Mouse (Mus musculus) limb, embryonic 11.5 days (tissue): ENCODE measurements at regions not wholly inside any gene's neighbourhood (a gene's known extent, or its start where the extent isn't known, plus 50 kb on each side); places are given as distances from the start of the nearest gene placed in this dataset.
"Not testable (repeated sequence)": the region's sequence is repeated elsewhere in the genome, so short reads cannot be mapped to it uniquely, and the experiment has no call there.

ENCODE experiments used
- ATAC-seq: fragments of 200-750 bp; cut with Nextera tagmentation; 2 replicates; pipeline ENCODE4 v1.8.0; 2017; ENCODE audit warnings: low read depth; ENCODE audit not compliant: insufficient number of reproducible peaks, low FRiP score, low TSS enrichment
- DNase-seq: peaks from one replicate; pipeline ENCODE4 v3.0.0-alpha.2; 2015; ENCODE audit warnings: low spot score
- H3K27ac ChIP-seq: fragments of 300-500 bp; sonication (generic); replicated peaks from 2 replicates; pipeline ENCODE4 v1.5.1; 2014; ENCODE audit warnings: low read depth, mild to moderate bottlenecking, low read length
- H3K27me3 ChIP-seq: fragments of 300-500 bp; sonication (generic); 2 replicates; pipeline ENCODE4 v1.6.1; 2014; ENCODE audit warnings: mild to moderate bottlenecking, low read length, mixed read lengths; ENCODE audit not compliant: control insufficient read depth, insufficient read depth
- H3K36me3 ChIP-seq: fragments of 300-500 bp; sonication (generic); 2 replicates; pipeline ENCODE4 v1.6.1; 2014; ENCODE audit warnings: mild to moderate bottlenecking, low read length, moderate library complexity, mixed read lengths; ENCODE audit not compliant: control insufficient read depth, insufficient read depth
- H3K4me1 ChIP-seq: fragments of 300-500 bp; sonication (generic); 2 replicates; pipeline ENCODE4 v1.6.1; 2014; ENCODE audit warnings: low read length, mixed read lengths; ENCODE audit not compliant: control insufficient read depth, insufficient read depth
- H3K4me2 ChIP-seq: fragments of 300-500 bp; sonication (generic); 2 replicates; pipeline ENCODE4 v1.6.1; 2014; ENCODE audit warnings: low read depth, mild to moderate bottlenecking, moderate library complexity; ENCODE audit not compliant: severe bottlenecking
- H3K4me3 ChIP-seq: fragments of 300-500 bp; sonication (generic); 2 replicates; pipeline ENCODE4 v1.5.1; 2014; ENCODE audit warnings: low read depth, low read length
- H3K9ac ChIP-seq: fragments of 300-500 bp; sonication (generic); 2 replicates; pipeline ENCODE4 v1.6.1; 2014; ENCODE audit warnings: mild to moderate bottlenecking, low read length
- H3K9me3 ChIP-seq: fragments of 300-500 bp; sonication (generic); 2 replicates; pipeline ENCODE4 v1.6.1; 2016; ENCODE audit warnings: low read length; ENCODE audit not compliant: control insufficient read depth
- WGBS: fragments of 180-500 bp; shearing (Covaris S2); extraction: QIAGEN DNeasy Blood & Tissue Kit; methylation state at CpG from one replicate; pipeline ENCODE4 v1.1.7; 2014; 5-methylcytosine and 5-hydroxymethylcytosine counted together

- H3K27me3 ChIP-seq: no peaks in the 10 kb centered on the region
- H3K4me1 ChIP-seq: no peaks in the 10 kb centered on the region
- H3K36me3 ChIP-seq: no peaks in the 10 kb centered on the region
- H3K9me3 ChIP-seq: peaks cover 61% of the 10 kb centered on the region
- H3K4me3 ChIP-seq: no peak overlapping the region
- H3K4me2 ChIP-seq: no peak overlapping the region
- DNase-seq: peak; percentile 19
- no peak; the same call in 1 of the 2 replicates for ATAC-seq
- no peak overlapping the region for H3K9ac ChIP-seq
- WGBS: 88% methylated on average over 2 of the region's 2 CpGs
- no peak overlapping the region for H3K27ac ChIP-seq
Observed at GRCm38 (mm10) chr17:3006662-3007061, 108.1 kb upstream of the Scaf8 start.

- H3K9ac ChIP-seq: no peak overlapping the region
- peaks cover 66% of the 10 kb centered on the region for H3K9me3 ChIP-seq
- no peak for DNase-seq
- H3K36me3 ChIP-seq: no peaks in the 10 kb centered on the region
- no peak overlapping the region for H3K4me2 ChIP-seq
- no peak for ATAC-seq
- no peak overlapping the region for H3K4me3 ChIP-seq
- 77% methylated on average over 2 of the region's 2 CpGs for WGBS
- H3K27me3 ChIP-seq: no peaks in the 10 kb centered on the region
- no peaks in the 10 kb centered on the region for H3K4me1 ChIP-seq
- no peak overlapping the region for H3K27ac ChIP-seq
Observed at GRCm38 (mm10) chr17:3007234-3007633, 107.5 kb upstream of the Scaf8 start.

GRCm38 (mm10) chr17:3009939-3010338 lies 104.8 kb upstream of the Scaf8 start:
- DNase-seq (peak; percentile 20), ATAC-seq (no peak)

GRCm38 (mm10) chr17:3012045-3012444 lies 102.7 kb upstream of the Scaf8 start:
- H3K4me2 ChIP-seq: no peak overlapping the region
- no peak overlapping the region for H3K4me3 ChIP-seq
- no peaks in the 10 kb centered on the region for H3K27me3 ChIP-seq
- H3K27ac ChIP-seq: no peak overlapping the region
- H3K9ac ChIP-seq: no peak overlapping the region
- no peaks in the 10 kb centered on the region for H3K36me3 ChIP-seq
- peak; percentile 16 for DNase-seq
- ATAC-seq: no peak
- 68% methylated on average over 1 of the region's 1 CpGs for WGBS
- H3K4me1 ChIP-seq: no peaks in the 10 kb centered on the region
- peaks cover 91% of the 10 kb centered on the region for H3K9me3 ChIP-seq

More at GRCm38 (mm10) chr17:3009939-3010338, 104.8 kb upstream of the Scaf8 start:
- H3K36me3 ChIP-seq: no peaks in the 10 kb centered on the region
- H3K9ac ChIP-seq: no peak overlapping the region
- peaks cover 86% of the 10 kb centered on the region for H3K9me3 ChIP-seq
- no peaks in the 10 kb centered on the region for H3K4me1 ChIP-seq
- H3K4me3 ChIP-seq: no peak overlapping the region
- 71% methylated on average over 2 of the region's 2 CpGs for WGBS
- H3K27me3 ChIP-seq: no peaks in the 10 kb centered on the region
- no peak overlapping the region for H3K27ac ChIP-seq
- no peak overlapping the region for H3K4me2 ChIP-seq

GRCm38 (mm10) chr17:3019631-3020391 lies 95.0 kb upstream of the Scaf8 start:
- Histone ChIP-seq H3K4me2 (no peak overlapping the region), H3K4me1 (no peaks in the 10 kb centered on the region), H3K4me3 (no peak overlapping the region), H3K9me3 (peaks cover 71% of the 10 kb centered on the region), H3K27ac (no peak overlapping the region), H3K27me3 (no peaks in the 10 kb centered on the region), H3K36me3 (no peaks in the 10 kb centered on the region), H3K9ac (no peak overlapping the region)
- WGBS: 90% methylated on average over 2 of the region's 2 CpGs
- ATAC-seq: 0 out of 2 replicates have a peak, but pooled peaks have one; percentile 74
- no peak for DNase-seq

- WGBS: 82% methylated on average over 1 of the region's 1 CpGs
- H3K27me3 ChIP-seq: no peaks in the 10 kb centered on the region
- ATAC-seq (0 out of 2 replicates have a peak, but pooled peaks have one; percentile 63), DNase-seq (peak; percentile 16)
- no peak overlapping the region for H3K4me3 ChIP-seq
- no peak overlapping the region for H3K27ac ChIP-seq
- no peak overlapping the region for H3K4me2 ChIP-seq
- H3K36me3 ChIP-seq: no peaks in the 10 kb centered on the region
- H3K9ac ChIP-seq: no peak overlapping the region
- no peaks in the 10 kb centered on the region for H3K4me1 ChIP-seq
- H3K9me3 ChIP-seq: peaks cover 65% of the 10 kb centered on the region
Observed at GRCm38 (mm10) chr17:3020406-3020805, 94.4 kb upstream of the Scaf8 start.

GRCm38 (mm10) chr17:3022245-3022935 lies 92.4 kb upstream of the Scaf8 start:
- H3K9me3 ChIP-seq: peaks cover 58% of the 10 kb centered on the region
- H3K4me3 ChIP-seq: no peak overlapping the region
- WGBS: 84% methylated on average over 4 of the region's 5 CpGs
- no peaks in the 10 kb centered on the region for H3K4me1 ChIP-seq
- ATAC-seq: no peak
- peak; percentile 17 for DNase-seq
- H3K27ac ChIP-seq: no peak overlapping the region
- no peak overlapping the region for H3K9ac ChIP-seq
- no peak overlapping the region for H3K4me2 ChIP-seq
- H3K27me3 ChIP-seq: no peaks in the 10 kb centered on the region
- no peaks in the 10 kb centered on the region for H3K36me3 ChIP-seq

GRCm38 (mm10) chr17:3022936-3023247 lies 91.9 kb upstream of the Scaf8 start:
- H3K36me3 ChIP-seq, H3K27me3 ChIP-seq, H3K4me3 ChIP-seq, H3K9ac ChIP-seq, H3K4me2 ChIP-seq, H3K27ac ChIP-seq, H3K4me1 ChIP-seq, DNase-seq: not testable (repeated sequence)
- ATAC-seq: peak; percentile 32; the same call in 1 of the 2 replicates
- WGBS: 43% methylated on average over 3 of the region's 3 CpGs
- H3K9me3 ChIP-seq: peaks cover 53% of the 10 kb centered on the region
